Mouse (Mus musculus): ENCODE results near the gene Sf3b6. TPM values are rescaled to one million over a fixed set of nuclear protein-coding genes. Genes with fewer than 3 reads are reported as not detected.
"Not testable (repeated sequence)": the region's sequence is repeated elsewhere in the genome, so short reads cannot be mapped to it uniquely, and the experiment has no call there.

The Sf3b6 gene
- total RNA-seq (2022) = 100 to 1,000 TPM in 3 of 4 experiments, 10 to 100 TPM in 1; 98.9 to 114 (median 103) TPM

DNA sequence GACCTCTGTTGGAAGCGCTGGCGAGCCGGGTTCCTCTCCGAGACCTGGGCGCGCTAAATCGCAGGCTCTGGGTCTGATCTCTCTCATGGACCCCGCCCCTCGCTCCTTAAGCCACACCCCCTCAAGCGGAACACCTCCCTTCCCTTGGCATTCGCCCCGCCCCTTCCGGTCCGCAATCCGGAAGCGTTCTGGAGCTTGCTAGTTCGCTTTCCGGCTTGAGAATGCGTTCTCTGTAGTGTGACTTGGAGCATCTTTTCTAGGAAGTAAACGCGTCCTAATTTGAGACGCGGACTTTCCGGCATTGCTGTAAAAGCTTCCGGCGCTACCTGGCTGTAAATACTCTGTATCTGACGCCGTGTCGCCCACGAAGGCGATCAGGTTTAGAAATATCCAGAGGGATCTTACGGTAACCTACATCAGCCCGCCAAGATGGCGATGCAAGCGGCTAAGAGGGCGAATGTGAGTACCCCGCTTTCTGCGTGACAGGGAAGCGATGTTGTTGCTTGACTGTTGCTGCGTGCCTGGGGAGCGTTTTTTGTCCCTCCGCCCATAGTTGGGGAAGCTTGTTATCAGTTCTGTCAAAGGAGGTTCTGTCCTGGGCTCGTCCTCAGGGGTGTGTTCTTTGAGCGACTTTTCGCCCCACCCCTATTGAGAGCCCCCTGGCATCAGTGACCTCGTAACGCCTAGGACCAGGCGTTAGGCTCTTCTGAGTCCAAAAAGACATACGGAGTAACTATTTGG lies at the start of gene Sf3b6:
Sf3b6 (plus strand) TSS at position 184 of the 741 bp plus-strand sequence.
- peak; percentile 96 for DNase-seq

GRCm38 (mm10) chr12:4768492-4769332 lies 48.6 kb upstream of the Sf3b6 start, which contains the start of the genes Pfn4 and Fam228b:
Pfn4 (plus strand) TSS chr12:4769022.
Fam228b (minus strand) TSS chr12:4769267.
- peak; percentile 92 for DNase-seq

DNA sequence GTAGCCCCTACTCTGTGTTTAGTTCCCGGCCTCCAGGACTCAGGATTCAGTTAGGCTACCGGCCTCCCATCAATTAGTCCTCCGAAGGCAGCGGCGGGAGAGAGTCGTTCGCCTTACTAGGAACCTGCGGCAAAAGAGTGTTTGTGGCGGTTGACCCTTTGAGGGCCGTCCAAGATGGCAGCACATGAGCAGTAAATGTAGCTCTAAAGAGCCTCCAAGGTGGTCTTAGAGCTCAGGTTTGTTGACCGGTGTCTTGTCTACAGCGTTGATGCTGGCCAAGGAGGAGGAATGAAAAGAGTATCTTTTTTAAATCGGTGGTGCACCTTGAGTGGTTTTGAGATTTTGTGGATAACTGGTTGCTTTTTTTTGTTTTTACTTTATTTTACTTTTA lies 48.0 kb upstream of the Sf3b6 start:
- DNase-seq = no peak

DNA sequence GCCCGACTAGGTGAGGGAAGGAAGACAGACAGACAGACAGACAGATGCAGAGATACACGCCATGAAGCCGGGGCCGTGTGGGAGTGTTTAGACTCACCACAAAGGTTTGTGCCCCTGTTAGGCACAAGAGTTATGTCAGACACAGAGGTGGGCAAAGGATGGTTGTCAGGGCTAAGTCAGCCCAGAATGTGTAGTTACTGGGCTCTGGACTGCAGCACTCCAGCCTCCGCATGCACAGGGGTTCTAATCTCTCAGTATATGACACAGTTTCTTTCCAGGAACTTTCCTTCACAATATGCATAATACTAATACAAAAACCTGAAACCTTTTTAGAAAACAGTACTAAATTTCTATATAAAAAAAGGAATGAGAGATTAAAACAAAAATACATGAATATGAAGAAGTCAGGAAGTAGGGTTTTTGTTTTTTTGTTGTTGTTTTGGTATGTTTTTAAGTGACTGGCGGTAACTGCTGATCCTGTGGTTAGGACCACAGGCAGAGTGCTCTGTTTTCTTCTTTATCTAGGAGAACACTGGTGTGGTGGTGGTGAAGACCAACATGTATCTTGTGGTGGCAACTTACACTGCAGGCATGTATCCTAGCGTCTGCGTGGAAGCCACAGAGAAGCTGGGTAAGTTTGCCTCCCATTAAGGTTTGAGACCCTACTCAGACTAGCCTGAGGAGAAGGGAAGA lies 42.3 kb upstream of the Sf3b6 start:
- no peak for DNase-seq

GRCm38 (mm10) chr12:4775588-4775949 lies 41.8 kb upstream of the Sf3b6 start:
- DNase-seq = no peak

DNA sequence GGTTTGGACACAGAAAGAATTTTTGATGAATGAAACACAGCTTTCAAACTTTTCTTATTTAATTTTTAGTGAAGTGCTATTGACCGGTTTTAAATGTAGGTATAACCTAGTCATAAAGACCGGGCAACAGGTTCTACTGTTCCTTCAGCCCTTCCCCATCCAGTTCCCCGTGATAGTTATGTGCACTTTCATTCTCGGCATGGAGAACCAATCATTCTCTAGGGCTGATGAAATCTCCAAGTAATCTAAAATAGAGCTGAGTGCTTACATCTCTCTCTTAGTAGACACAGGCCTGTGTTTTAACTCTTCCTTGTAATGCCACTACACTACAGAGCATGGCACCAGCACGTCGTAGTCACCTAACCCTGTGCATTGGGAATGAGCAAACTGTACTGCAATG lies 39.6 kb upstream of the Sf3b6 start:
- DNase-seq = no peak

GRCm38 (mm10) chr12:4780245-4780644 lies 37.1 kb upstream of the Sf3b6 start:
- DNase-seq = no peak

DNA sequence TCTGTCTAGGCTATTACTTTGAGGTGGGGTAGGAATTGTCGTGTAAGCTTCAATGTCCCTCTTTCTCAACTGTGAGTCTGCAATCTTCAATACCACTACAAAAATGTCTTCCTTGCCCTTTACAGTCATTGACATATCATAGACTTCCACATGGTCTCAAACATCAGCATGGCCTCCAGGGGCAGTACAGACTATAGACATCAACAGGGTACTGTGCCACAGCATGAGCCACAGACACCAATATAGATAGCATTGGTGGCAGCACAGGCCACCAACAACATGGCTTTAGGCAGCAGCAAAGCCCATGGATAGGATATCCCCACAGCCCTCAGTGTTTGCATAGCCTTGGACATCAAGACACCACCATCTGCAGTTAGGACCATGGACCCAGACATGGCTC lies 36.1 kb upstream of the Sf3b6 start:
- DNase-seq = no peak

GRCm38 (mm10) chr12:4781725-4782404 lies 35.5 kb upstream of the Sf3b6 start:
- DNase-seq = not testable (repeated sequence)

DNA sequence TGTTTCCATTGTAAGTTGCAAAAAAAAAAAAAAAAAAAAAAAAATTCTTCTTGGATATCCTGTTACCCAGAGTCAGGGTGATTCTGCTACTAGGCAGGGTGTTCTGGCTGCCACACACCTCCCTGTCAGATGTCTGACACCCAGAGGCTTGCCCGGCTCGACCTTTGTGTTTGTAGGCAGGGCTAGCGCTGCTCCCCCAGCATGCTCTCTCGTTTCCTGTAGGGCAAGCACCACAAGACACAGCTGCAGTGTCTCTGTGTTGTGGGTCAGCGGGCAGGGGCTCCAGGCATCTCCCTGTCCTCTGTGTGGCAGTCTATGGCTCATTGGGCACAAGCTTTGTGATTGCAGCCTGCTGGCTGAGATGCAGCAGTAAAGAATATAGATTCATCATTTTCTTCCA lies 33.7 kb upstream of the Sf3b6 start:
- DNase-seq = no peak

DNA sequence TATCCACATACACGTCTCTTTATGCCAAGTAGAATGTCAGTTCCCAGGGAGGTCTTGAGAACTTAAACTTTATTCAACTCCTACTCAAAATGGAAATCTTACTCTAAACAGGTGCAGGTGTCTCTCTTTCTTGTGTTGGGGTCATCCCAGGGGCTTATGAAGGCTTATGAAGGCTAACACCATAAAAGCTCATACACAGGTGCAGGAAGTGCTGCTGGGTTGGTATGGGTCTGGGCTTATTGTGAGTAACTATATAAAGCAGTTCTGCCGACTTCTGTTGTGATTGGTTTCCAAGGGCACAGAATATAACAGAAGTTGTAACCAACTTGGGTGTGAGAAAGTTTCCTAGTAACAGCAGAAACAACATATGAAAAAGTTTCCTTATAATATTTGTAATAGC lies 32.9 kb upstream of the Sf3b6 start:
- DNase-seq = no peak

DNA sequence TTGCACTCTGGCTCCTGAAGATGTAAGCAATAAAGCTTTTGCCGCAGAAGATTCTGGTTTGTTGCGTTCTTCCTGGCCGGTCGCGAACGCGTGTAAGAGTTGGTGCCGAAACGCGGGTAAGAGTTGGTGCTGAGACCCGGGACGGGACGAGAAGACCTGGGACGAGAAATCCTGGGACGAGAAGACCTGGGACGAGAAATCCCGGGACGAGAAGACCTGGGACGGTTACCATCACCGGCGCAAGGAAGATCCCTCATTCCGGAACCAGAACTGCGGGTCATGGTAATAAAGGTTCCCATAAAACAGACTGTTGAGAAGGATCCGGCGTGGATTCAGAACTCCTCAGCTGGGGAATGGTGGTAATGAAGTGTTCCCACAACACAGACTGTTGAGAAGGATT lies 29.2 kb upstream of the Sf3b6 start:
- DNase-seq = not testable (repeated sequence)

DNA sequence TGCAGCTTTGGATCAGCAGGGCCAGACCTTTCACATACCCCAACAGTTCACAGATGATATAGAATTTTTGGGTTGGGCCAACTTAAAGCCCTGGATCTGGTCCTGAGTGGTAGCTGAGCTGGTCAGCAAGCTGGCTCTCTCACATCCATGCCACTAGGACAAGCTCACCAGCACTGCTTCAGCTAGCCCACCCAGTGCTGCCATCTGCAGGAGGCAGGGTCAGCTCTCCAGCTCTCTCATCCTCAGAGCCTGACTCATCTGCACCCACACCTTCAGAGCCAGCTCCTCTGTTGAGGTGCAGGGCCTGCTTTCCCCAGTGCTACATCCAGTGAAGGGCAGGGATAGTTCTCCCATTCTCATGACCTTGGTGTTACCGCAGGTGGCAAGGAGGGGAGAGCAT lies 23.6 kb upstream of the Sf3b6 start:
- no peak for DNase-seq

DNA sequence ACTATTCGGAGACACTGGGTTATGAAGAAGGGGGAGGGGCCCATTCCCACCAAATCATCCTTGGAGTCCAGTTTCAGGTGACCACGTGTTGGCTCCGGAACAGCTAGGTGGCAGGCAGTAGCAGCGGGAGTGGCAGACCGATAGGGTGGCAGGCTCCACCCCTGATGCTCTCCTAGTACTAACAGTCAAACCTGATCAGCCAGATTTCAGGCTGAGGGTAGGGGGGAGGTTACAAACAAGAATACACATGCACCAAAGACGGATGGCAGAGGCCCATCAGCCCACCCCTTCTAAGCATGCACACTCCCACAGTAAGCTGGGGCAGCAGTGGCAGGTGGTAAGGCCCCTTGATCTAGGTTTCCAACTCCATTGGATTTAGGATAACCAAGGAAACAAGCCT lies 19.9 kb upstream of the Sf3b6 start:
- not testable (repeated sequence) for DNase-seq

DNA sequence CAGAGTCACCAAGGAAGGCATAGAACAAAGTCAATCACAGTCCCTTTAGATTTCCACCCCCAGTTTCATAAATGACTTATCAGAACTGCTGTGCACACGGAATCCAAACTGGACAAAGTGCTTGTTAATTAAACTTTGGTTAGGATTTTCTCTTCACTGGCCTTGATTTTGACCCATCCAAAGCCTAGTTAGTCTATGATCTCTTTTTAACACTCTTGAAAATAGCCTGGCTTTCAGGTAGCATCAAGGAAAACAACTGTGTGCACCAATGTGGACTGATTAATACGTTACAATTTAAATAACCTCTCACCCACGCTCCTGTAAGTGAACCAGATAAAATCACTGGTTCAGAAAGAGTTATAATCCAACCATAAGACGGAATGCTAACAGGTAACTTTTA lies 6.3 kb upstream of the Sf3b6 start:
- DNase-seq = no peak

- no peak for DNase-seq
Measured at GRCm38 (mm10) chr12:4811705-4812104, 5.6 kb upstream of the Sf3b6 start.

- no peak for DNase-seq
Measured at GRCm38 (mm10) chr12:4813636-4814035, 3.7 kb upstream of the Sf3b6 start.

DNA sequence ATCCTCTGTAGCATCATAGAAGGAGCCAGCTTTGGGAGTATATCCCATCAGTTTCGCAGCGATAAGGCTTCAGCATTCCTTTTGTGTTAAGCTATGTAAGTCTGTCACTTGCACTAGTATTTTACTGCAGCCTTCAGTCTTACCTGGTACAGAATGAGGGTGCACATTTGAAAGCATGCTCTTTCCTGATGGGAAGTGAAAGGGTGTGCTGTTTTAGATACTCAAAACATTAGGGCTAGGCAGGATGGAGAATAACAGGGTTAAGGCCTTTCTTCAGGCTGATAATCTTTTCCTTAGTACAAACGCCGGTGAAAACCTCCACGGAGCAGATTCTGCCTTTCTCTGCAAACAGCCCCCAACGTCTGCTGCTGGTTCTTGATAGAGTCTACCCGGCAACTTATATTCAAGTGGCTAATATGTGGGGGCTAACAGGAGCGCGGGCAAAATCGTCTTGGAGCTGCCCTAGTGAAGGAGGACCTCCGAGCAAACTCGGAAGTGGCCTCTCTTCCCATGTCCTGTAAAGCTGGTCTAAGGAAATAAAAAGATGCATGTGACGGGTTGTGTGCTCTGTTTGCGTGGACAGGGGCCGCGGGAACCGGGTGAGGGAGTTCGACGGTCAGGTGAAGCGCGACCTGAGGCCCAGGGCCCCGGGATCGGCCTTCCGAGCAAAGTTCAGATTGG lies 524 bp upstream of the Sf3b6 start:
- DNase-seq = no peak

DNA sequence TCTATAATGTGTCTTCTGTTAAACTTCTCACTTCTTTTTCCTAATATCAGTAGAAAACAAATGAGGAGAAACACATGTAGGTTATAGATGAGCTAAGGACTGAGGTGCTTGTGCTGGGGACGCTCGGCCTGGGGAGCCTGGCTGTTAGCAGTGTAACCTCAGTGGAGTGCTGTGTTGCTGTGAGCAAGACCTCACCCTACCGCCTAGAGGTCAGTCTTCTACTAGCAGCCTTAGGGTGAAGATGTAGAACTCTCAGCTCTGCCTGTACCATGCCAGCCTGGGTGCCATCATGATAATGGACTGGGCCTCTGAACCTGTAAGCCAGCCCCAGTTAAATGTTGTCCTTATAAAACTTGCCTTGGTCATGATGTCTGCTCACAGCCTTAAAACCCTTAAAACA lies 9.9 kb downstream of the Sf3b6 start:
- no peak for DNase-seq

- DNase-seq = peak; percentile 25
Measured at GRCm38 (mm10) chr12:4836959-4837358, 19.6 kb downstream of the Sf3b6 start.

- no peak for DNase-seq
Measured at GRCm38 (mm10) chr12:4840010-4840409, 22.7 kb downstream of the Sf3b6 start.

DNA sequence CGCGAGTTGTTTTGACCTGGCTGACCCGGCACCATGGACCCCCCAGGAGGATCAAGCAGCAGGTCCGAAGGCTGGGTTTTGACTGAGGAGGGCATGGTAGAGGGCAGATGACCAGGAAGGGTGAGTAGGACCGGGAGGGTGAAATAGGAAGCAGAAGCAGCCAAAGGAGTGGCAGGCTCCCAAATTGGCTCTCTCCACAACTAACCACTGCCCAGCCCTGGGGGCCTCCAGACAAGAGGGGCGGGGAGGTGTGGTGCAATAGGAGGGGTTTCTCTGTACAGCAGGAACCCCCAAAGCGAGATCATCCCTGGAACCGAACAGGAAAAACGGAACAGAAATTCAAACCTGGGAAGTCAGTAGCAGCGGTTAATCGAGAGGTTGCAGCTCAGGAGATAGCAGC lies 23.4 kb downstream of the Sf3b6 start:
- DNase-seq = no peak

Measured in adrenal gland, adult 8-10 months (tissue).